Mouse (Mus musculus): ENCODE measurements around the gene Dhrs4. TPM values are rescaled to one million over a fixed set of nuclear protein-coding genes. Genes with fewer than 3 reads are reported as not detected.

Dhrs4 gene
- total RNA-seq, 2 experiments from 2014 or later: 15.2 to 15.4 TPM

DNA sequence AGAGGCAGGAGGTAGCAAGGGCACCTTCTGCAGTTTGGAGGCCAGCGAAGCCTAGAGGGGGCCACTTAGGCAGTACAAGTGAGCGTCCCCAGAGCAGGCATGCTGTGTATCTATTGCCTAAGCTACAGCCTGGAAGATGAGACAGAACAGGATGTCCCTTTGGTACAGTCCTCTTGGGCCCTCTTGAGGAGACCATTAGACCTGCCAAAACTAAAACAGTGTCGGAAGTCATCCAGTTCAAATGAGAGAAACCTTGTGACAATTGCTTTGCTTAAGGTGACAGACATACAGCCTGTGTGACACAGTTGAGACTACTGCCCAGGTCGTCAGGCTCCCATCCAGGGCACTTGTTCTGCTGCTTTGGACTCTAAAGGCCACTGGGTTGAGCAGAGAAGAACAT, 41.0 kb downstream of the Dhrs4 start:
- DNase-seq (ENCODE audit: low spot score in 2 of 2): peak in 1 of 2 experiments; percentile 30
- intact Hi-C loops (cut with DNase I): loop anchor here (5.0 kb wide), 1 partner anchor 402 kb away; the partner anchor contains the start of gene Jph4

DNA sequence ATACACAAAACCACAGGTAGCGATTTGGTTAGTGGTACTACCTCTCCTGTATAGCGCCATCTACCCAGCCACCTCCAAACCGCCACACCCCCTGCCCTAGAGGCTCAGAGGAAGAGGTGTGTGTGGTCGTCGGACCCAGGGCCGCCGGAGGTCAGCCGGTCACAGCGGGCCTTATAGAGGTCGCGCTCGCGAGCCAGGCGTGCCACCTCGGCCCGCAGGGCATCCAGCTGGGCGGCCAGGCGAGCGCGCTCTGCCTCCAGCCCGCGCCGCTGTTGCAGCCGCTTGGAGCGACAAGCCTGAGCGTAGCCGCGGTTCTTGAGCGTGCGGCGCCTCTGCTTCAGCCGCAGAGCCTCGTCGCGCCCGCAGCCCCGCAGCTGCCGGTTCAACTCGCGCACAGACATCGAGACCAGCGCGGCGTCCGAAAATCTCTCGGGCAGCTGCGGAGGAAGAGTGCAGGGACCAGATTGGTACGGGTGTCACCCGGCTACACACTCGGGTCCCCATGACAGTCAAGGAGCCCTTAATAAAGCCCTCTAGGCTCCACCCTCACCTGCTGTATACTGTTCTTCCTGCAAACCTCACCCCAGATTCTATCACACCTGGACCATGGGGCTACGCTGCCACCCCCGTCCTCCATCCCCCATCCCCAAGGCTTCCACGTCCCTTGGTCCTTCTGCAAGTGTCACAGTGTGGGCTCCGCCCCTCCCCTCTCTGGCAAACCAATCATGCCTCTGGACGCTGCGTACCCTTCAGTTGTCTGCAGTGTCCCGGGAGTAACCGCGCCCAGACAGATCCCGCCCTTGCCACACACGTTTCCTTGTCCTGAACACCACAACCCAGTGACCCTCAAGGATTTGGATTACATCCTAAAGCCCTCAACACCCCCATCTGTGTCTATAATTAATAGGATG, 42.1 kb downstream of the Dhrs4 start:
- DNase-seq (ENCODE audit: low spot score in 2 of 2): peak; percentile 39 to 61
- intact Hi-C loops (cut with DNase I): no loop called here

DNA sequence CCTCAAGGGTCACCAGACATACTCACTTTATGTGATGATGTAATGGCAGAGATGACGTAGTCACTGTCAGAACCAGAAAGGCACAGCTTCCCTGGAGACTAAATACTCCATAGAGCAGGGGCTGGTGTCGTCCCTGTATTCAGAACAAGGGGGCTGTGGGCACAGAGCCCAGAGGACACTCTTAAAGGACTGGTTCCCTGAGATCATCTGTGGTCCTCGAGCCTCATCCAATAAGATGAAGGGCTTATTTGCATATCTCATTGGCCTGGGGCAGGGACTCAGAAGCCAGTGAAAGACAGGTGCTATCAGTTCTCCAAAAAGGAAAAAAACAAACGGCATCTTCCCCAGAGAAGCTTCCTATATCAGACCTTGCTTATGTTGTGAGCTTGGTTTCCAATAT, 45.5 kb downstream of the Dhrs4 start:
- no peak for DNase-seq (ENCODE audit: low spot score in 2 of 2)
- intact Hi-C loops (cut with DNase I): no loop called here

DNA sequence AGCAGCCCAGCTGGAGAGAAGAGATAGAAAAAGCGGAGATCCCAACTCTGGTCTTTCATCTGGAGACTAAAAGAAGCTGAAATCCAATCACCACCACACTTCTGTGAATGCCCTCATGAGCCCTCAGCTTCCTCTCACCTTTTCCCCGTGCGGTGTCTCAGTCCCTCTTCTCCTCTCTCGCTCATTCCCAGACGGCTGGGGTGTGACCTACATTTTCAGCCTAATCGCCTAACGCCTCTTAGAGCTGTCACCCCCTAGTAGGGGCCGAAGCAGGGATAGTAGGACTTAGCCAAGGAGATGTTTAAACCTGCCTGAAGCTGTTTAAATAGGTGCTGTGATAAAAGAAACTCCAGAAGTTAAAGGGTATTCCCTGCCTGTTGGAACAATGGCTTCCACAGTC, 46.2 kb downstream of the Dhrs4 start, which contains the start of gene Nrl:
Nrl (minus strand) TSS at position 197 of the 400 bp plus-strand sequence.
- intact Hi-C loops (cut with DNase I): no loop called here
- DNase-seq (ENCODE audit: low spot score in 2 of 2): no peak

DNA sequence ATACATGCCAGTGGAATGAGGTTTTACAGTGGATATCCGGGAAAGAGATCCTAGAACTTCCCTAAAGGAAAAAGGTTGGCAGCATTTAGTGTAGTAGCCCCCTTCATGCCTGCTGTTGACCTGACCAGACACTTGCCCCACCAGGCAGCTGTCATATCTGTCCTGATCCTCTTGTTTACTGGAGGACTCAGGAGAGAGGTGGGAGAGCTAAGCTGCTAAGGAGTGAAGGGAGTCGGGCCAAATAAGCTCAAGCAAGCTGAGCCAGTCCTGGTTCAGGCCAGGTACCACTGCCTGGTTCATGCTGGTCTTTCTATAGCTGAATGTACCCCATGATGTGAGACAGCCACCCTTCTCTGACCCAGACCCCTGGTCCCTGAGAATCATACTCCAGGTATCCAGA, 48.1 kb downstream of the Dhrs4 start:
- no peak for DNase-seq (ENCODE audit: low spot score in 2 of 2)
- intact Hi-C loops (cut with DNase I): no loop called here

DNA sequence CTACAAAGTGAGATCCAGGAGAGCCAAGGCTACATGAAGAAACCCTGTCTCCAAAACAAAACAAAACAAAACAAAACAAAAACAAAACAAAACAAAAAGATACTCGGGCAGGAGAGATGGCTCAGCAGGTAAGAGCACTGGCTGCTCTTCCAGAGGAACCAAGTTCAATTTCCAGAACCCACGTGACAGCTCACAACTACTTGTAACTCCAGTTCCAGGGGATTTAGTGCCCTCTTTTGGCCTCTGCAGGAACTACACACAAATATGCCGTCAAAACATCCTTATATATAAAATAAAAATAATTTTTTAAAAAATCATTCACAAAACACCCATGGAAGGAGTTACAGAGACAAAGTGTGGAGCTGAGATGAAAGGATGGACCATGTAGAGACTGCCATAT, 49.4 kb downstream of the Dhrs4 start:
- DNase-seq (ENCODE audit: low spot score in 2 of 2): peak in 1 of 2 experiments; percentile 38
- intact Hi-C loops (cut with DNase I): loop anchor here (1.0 kb wide), 1 partner anchor 31 kb away; no protein-coding TSS in a partner anchor

DNA sequence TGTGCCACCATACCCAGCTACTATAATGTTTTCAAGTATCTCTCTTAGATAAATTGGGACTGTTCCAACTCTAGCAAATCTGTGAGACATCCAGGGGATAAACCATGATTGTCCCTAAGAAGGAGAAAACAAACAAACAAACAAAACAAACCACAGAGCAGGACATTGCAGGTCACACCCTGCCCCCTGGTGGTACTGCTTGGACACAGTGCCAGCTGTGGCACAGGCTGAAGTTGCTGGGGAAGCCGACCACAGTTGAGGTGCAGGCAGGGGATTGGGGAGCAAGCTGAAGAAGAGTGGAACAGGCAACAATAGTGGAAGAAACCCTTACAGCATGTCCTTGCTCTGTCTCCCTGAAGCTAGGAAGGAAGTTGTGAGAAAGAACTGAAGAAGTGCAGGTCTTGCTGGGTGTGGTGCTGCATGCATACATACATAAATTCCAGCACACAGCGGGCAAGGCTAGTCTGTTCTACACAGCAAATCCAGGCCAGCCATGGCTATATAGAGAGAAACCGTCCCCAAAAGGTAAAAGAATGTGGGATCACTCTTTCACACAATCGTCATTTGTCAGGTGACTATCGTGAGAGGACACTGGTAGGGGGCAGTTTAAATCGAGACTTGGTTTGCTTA, 57.7 kb downstream of the Dhrs4 start:
- DNase-seq (ENCODE audit: low spot score in 2 of 2): no peak

More for the DNA sequence above, 57.7 kb downstream of the Dhrs4 start:
- intact Hi-C loops (cut with DNase I): loop anchor here (10.0 kb wide), 1 partner anchor 391 kb away; no protein-coding TSS in a partner anchor

Other genes with a start within 250 kb of the Dhrs4 start
- 10 to 100 TPM; 46.6 to 46.9 TPM for gene Carmil3, start 11.9 kb downstream of the Dhrs4 start, total RNA-seq (2021)
- gene Cpne6, start 31.7 kb downstream of the Dhrs4 start, total RNA-seq (2021): 100 to 1,000 TPM; 180 to 216 TPM
- 1 to 10 TPM in 1 of 2 experiments, under 1 TPM in 1; 0.34 to 1.2 TPM for gene Nrl, start 46.2 kb downstream of the Dhrs4 start, total RNA-seq (2021)
- gene Pck2, start 61.5 kb downstream of the Dhrs4 start, total RNA-seq (2021): 10 to 100 TPM; 20.2 to 25.3 TPM
- gene Dcaf11, start 81.2 kb downstream of the Dhrs4 start, total RNA-seq (2021): 10 to 100 TPM; 73.1 to 77.7 TPM
- under 1 TPM in 1 of 2 experiments, not detected in 1; 0.89 TPM for gene A730061H03Rik, start 81.6 kb downstream of the Dhrs4 start, total RNA-seq (2021)
- not detected for gene Fitm1, start 96.9 kb downstream of the Dhrs4 start, total RNA-seq (2021)
- 10 to 100 TPM; 39.4 to 45.3 TPM for gene Psme1, start 99.4 kb downstream of the Dhrs4 start, total RNA-seq (2021)
- 10 to 100 TPM; 38.1 to 41.5 TPM for gene Emc9, start 106.5 kb downstream of the Dhrs4 start, total RNA-seq (2021)
- 10 to 100 TPM; 35.2 to 47.9 TPM for gene Psme2, start 112.4 kb downstream of the Dhrs4 start, total RNA-seq (2021)
- gene Rnf31, start 113.0 kb downstream of the Dhrs4 start, total RNA-seq (2021): 10 to 100 TPM; 27.6 to 31.7 TPM
- gene Irf9, start 124.8 kb downstream of the Dhrs4 start, total RNA-seq (2021): 10 to 100 TPM in 1 of 2 experiments, 1 to 10 TPM in 1; 9.9 to 12.3 TPM
- 1 to 10 TPM; 2.2 to 3.7 TPM for gene Rec8, start 139.3 kb downstream of the Dhrs4 start, total RNA-seq (2021)
- gene Ipo4, start 157.2 kb downstream of the Dhrs4 start, total RNA-seq (2021): 100 to 1,000 TPM; 117 TPM
- 1 to 10 TPM; 3.9 to 4.7 TPM for gene Gm49378, start 159.1 kb downstream of the Dhrs4 start, total RNA-seq (2021)
- gene Tm9sf1, start 165.0 kb downstream of the Dhrs4 start, total RNA-seq (2021): 10 to 100 TPM; 36.6 to 45.2 TPM
- gene Tssk4, start 171.4 kb downstream of the Dhrs4 start, total RNA-seq (2021): 1 to 10 TPM in 1 of 2 experiments, under 1 TPM in 1; 0.30 to 1.1 TPM
- gene Mdp1, start 181.8 kb downstream of the Dhrs4 start, total RNA-seq (2021): 10 to 100 TPM; 36.9 to 40.1 TPM
- gene Gmpr2, start 193.2 kb downstream of the Dhrs4 start, total RNA-seq (2021): 10 to 100 TPM; 22.1 to 24.8 TPM
- gene Nedd8, start 193.4 kb downstream of the Dhrs4 start, total RNA-seq (2021): 100 to 1,000 TPM; 325 to 348 TPM
- 10 to 100 TPM; 12.9 to 14.8 TPM for gene Tinf2, start 203.1 kb downstream of the Dhrs4 start, total RNA-seq (2021)
- not detected for gene Tgm1, start 235.2 kb downstream of the Dhrs4 start, total RNA-seq (2021)
- 10 to 100 TPM; 45.6 to 45.8 TPM for gene Rabggta, start 243.5 kb downstream of the Dhrs4 start, total RNA-seq (2021)